Comparison of ENCODE assay signal across 19 mouse cellular contexts in the genomic region with DNA sequence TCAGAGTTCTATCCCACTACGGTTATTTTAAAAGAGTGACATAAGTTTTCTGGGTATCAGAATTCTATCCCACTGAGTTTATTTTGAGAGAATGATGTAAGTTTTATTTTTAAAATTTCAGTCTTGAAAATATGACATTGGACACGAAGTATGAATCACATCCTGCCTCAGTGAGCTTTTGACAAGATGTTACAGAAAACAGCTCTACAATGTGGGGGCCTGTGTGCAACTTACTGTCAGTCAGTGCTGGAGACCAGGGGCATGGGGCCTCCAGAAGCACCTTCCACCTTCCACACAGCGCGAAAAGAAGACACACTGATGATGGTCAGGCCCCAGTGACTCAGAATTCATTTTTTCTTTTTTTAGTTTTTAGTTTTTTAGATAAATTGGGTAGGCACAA. TPM values are rescaled to one million over a fixed set of nuclear protein-coding genes. Genes with fewer than 3 reads are reported as not detected.
DNase-seq lines count a peak whose midpoint lies in the region; ATAC-seq and TF ChIP-seq lines count a peak whose summit lies in the region.
"Had no signal": no experiment of that assay in that cellular context is flagged by ENCODE, and none has a peak within 500 bp of the region (broad histone marks: within the 10 kb centered on the region; RNA-seq: fewer than 3 reads in every experiment).

No protein-coding gene starts in this region.

- no peak overlapping the region for H3K4me3 ChIP-seq in heart, adult 2 months
- no peak overlapping the region for H3K4me3 ChIP-seq in midbrain, embryonic 11.5 days (ENCODE audit: low read depth, low read length)
- H3K4me3 ChIP-seq in midbrain, embryonic 16.5 days (ENCODE audit: low read depth, low read length), result no peak overlapping the region
- H3K4me3 ChIP-seq: embryonic facial prominence, embryonic 15.5 days; forebrain, embryonic 15.5 days; liver, embryonic 12.5 days; midbrain, embryonic 13.5 days; neural tube, embryonic 12.5 days had no signal

- no peaks in the 10 kb centered on the region for H3K79me2 ChIP-seq in heart, adult 2 months (replicated peaks; ENCODE audit: control insufficient read depth, insufficient read depth, low read length)

- peak overlapping the region; percentile 64 for H3K27ac ChIP-seq in heart, adult 2 months
- H3K27ac ChIP-seq in midbrain, embryonic 11.5 days (ENCODE audit: low read depth, low read length), result no peak overlapping the region
- no peak overlapping the region for H3K27ac ChIP-seq in midbrain, embryonic 16.5 days (ENCODE audit: low read length)
- H3K27ac ChIP-seq: embryonic facial prominence, embryonic 15.5 days; forebrain, embryonic 15.5 days; liver, embryonic 12.5 days; midbrain, embryonic 13.5 days; neural tube, embryonic 12.5 days had no signal

- no peaks in the 10 kb centered on the region for H3K27me3 ChIP-seq in heart, adult 2 months (ENCODE audit: control insufficient read depth, insufficient read depth, low read length)
- H3K27me3 ChIP-seq in midbrain, embryonic 11.5 days (ENCODE audit: control insufficient read depth, insufficient read depth, low read length), result no peaks in the 10 kb centered on the region
- no peaks in the 10 kb centered on the region for H3K27me3 ChIP-seq in midbrain, embryonic 16.5 days (ENCODE audit: control insufficient read depth, insufficient read depth, low read depth, low read length)
- H3K27me3 ChIP-seq: embryonic facial prominence, embryonic 15.5 days; forebrain, embryonic 15.5 days; liver, embryonic 12.5 days; midbrain, embryonic 13.5 days; neural tube, embryonic 12.5 days had no signal

- intact Hi-C loops in heart, adult 2 months (cut with DNase I), result no loop called here

- peaks cover 9% of the 10 kb centered on the region for H3K4me1 ChIP-seq in heart, adult 2 months (ENCODE audit: control insufficient read depth, insufficient read depth, low read length)
- H3K4me1 ChIP-seq in midbrain, embryonic 11.5 days (ENCODE audit: control insufficient read depth, insufficient read depth, low read length), result no peaks in the 10 kb centered on the region
- no peaks in the 10 kb centered on the region for H3K4me1 ChIP-seq in midbrain, embryonic 16.5 days (ENCODE audit: control insufficient read depth, insufficient read depth, low read length)
- H3K4me1 ChIP-seq: liver, embryonic 12.5 days; midbrain, embryonic 13.5 days had no signal

- TF ChIP-seq POLR2A in heart, adult 2 months (IDR thresholded peaks at IDR 0.05; ENCODE audit: insufficient read depth, low read depth, low read length), result no peak

- 30% methylated on average over 4 of the region's 4 CpGs for WGBS in heart, adult 2 months
- WGBS in midbrain, embryonic 11.5 days, result 81% methylated on average over 4 of the region's 4 CpGs
- 79% methylated on average over 4 of the region's 4 CpGs for WGBS in midbrain, embryonic 16.5 days

- ATAC-seq in midbrain, embryonic 11.5 days (ENCODE audit: low FRiP score), result no peak
- ATAC-seq in midbrain, embryonic 16.5 days, result no peak
- ATAC-seq: forebrain, embryonic 15.5 days; liver, embryonic 12.5 days; midbrain, embryonic 13.5 days had no signal

- no peak overlapping the region for H3K4me2 ChIP-seq in midbrain, embryonic 11.5 days
- no peak overlapping the region for H3K4me2 ChIP-seq in midbrain, embryonic 16.5 days (ENCODE audit: low read length)
- H3K4me2 ChIP-seq: embryonic facial prominence, embryonic 15.5 days; forebrain, embryonic 15.5 days; heart, embryonic 11.5 days; liver, embryonic 12.5 days; midbrain, embryonic 13.5 days; neural tube, embryonic 12.5 days had no signal

- TF ChIP-seq EP300 in heart, adult 2 months (IDR thresholded peaks at IDR 0.05; ENCODE audit: insufficient read depth, low read depth, low read length), result no peak

- H3K9me3 ChIP-seq in midbrain, embryonic 11.5 days (ENCODE audit: control insufficient read depth, low read length), result no peaks in the 10 kb centered on the region
- H3K9me3 ChIP-seq in midbrain, embryonic 16.5 days (replicated peaks; ENCODE audit: control insufficient read depth, low read length, poor library complexity, severe bottlenecking), result no peaks in the 10 kb centered on the region
- H3K9me3 ChIP-seq: embryonic facial prominence, embryonic 15.5 days; forebrain, embryonic 15.5 days; liver, embryonic 12.5 days; midbrain, embryonic 13.5 days; neural tube, embryonic 12.5 days had no signal

- no peak for TF ChIP-seq CTCF in heart, adult 2 months (IDR thresholded peaks at IDR 0.05)

- no peak overlapping the region for H3K9ac ChIP-seq in heart, adult 2 months (ENCODE audit: low read depth, low read length)
- H3K9ac ChIP-seq in midbrain, embryonic 11.5 days (ENCODE audit: low read length), result no peak overlapping the region
- H3K9ac ChIP-seq in midbrain, embryonic 16.5 days (ENCODE audit: low read depth, low read length), result no peak overlapping the region
- H3K9ac ChIP-seq: embryonic facial prominence, embryonic 15.5 days; forebrain, embryonic 15.5 days; liver, embryonic 12.5 days; midbrain, embryonic 13.5 days; neural tube, embryonic 12.5 days had no signal

- no peak for DNase-seq in heart, adult 2 months
- DNase-seq in heart, adult 18-20 months, result no peak
- peak; percentile 72 for DNase-seq in midbrain, embryonic 11.5 days (ENCODE audit: low spot score, missing footprints)
- DNase-seq in CD4-positive helper T cell, adult 2 months (ENCODE audit: low read depth, low spot score), result peak; percentile 46
- DNase-seq in induced T-regulatory cell, adult 2 months (ENCODE audit: low read depth), result peak; percentile 80
- no peak for DNase-seq in kidney, adult 8-10 months
- DNase-seq in layer of hippocampus, postnatal 25 days (ENCODE audit: extremely low spot score in 1 of 2, low spot score in 1 of 2), result no peak
- DNase-seq: adrenal gland, postnatal 10 days; kidney, postnatal 36 days; lung, postnatal 10 days had no signal

- no peaks in the 10 kb centered on the region for H3K36me3 ChIP-seq in heart, adult 2 months (ENCODE audit: control insufficient read depth, insufficient read depth, low read length)
- H3K36me3 ChIP-seq in midbrain, embryonic 11.5 days (ENCODE audit: control insufficient read depth, insufficient read depth, low read length), result no peaks in the 10 kb centered on the region
- H3K36me3 ChIP-seq in midbrain, embryonic 16.5 days (ENCODE audit: control insufficient read depth, insufficient read depth, low read length), result no peaks in the 10 kb centered on the region
- H3K36me3 ChIP-seq: embryonic facial prominence, embryonic 15.5 days; forebrain, embryonic 15.5 days; liver, embryonic 12.5 days; midbrain, embryonic 13.5 days; neural tube, embryonic 12.5 days had no signal

RNA-seq across cellular contexts. Expression of gene Cd5, which starts 42.8 kb away (rescaled TPM):
- total RNA-seq in heart, adult 2 months (2021), result under 1 TPM; 0.11 to 0.26 TPM
- 0.35 and 0.80 TPM in 2 replicates for polyA plus RNA-seq in heart, adult 2 months (2012; rRNA removed)
- total RNA-seq in heart, adult 18-20 months (2021), result 1 to 10 TPM in 1 of 2 experiments, not detected in 1; 1.1 TPM
- polyA plus RNA-seq in midbrain, embryonic 11.5 days (2014; fragmentation: Nextera tagmentation; extraction: Ambion mirVana), result 0.08 and 0.22 TPM in 2 replicates
- polyA plus RNA-seq in midbrain, embryonic 16.5 days (2015; fragmentation: Nextera tagmentation; extraction: Ambion mirVana), result 0.48 and 0.78 TPM in 2 replicates
- under 1 TPM in 1 of 2 experiments, not detected in 1; 0.16 TPM for total RNA-seq in layer of hippocampus, postnatal 25 days (2021)
- total RNA-seq: common myeloid progenitor, adult 5-6 weeks had no signal
- polyA plus RNA-seq: intestine, embryonic 14.5 days; liver, embryonic 12.5 days had no signal

RNA-seq across cellular contexts. Expression of gene Cd6, which starts 48.2 kb away (rescaled TPM):
- under 1 TPM in 1 of 2 experiments, not detected in 1; 0.07 TPM for total RNA-seq in heart, adult 2 months (2021)
- 0.44 and 0.76 TPM in 2 replicates for polyA plus RNA-seq in heart, adult 2 months (2012; rRNA removed)
- total RNA-seq in heart, adult 18-20 months (2021), result 1 to 10 TPM in 1 of 2 experiments, under 1 TPM in 1; 0.17 to 1.2 TPM
- polyA plus RNA-seq in midbrain, embryonic 11.5 days (2014; fragmentation: Nextera tagmentation; extraction: Ambion mirVana), result not detected in 2 replicates
- polyA plus RNA-seq in midbrain, embryonic 16.5 days (2015; fragmentation: Nextera tagmentation; extraction: Ambion mirVana), result 0.06 TPM in 1 of 2 replicates, not detected in the other
- total RNA-seq in layer of hippocampus, postnatal 25 days (2021), result under 1 TPM; 0.25 to 0.49 TPM
- polyA plus RNA-seq: embryonic facial prominence, embryonic 15.5 days; forebrain, embryonic 15.5 days; heart, embryonic 11.5 days; liver, embryonic 12.5 days; midbrain, embryonic 13.5 days; neural tube, embryonic 12.5 days had no signal

RNA-seq across cellular contexts. Expression of gene Slc15a3, which starts 57.9 kb away (rescaled TPM):
- 1 to 10 TPM; 2.1 to 2.3 TPM for total RNA-seq in heart, adult 2 months (2021)
- 3.9 and 4.9 TPM in 2 replicates for polyA plus RNA-seq in heart, adult 2 months (2012; rRNA removed)
- total RNA-seq in heart, adult 18-20 months (2021), result 1 to 10 TPM; 2.1 TPM
- polyA plus RNA-seq in midbrain, embryonic 11.5 days (2014; fragmentation: Nextera tagmentation; extraction: Ambion mirVana), result 0.18 and 0.25 TPM in 2 replicates
- polyA plus RNA-seq in midbrain, embryonic 16.5 days (2015; fragmentation: Nextera tagmentation; extraction: Ambion mirVana), result 0.27 and 0.30 TPM in 2 replicates
- 1 to 10 TPM; 1.1 to 1.9 TPM for total RNA-seq in layer of hippocampus, postnatal 25 days (2021)
- total RNA-seq: common myeloid progenitor, adult 5-6 weeks had no signal

Comparison
In these comparisons a context has a peak if more than half of its experiments do, and no peak if none do; other contexts are left out.
1. DNase-seq: peak in midbrain, embryonic 11.5 days (single experiment), CD4-positive helper T cell, adult 2 months (single experiment) and induced T-regulatory cell, adult 2 months (single experiment); none in heart, adult 2 months (0 of 2), heart, adult 18-20 months (0 of 2), kidney, adult 8-10 months (0 of 2) and layer of hippocampus, postnatal 25 days (0 of 2).